Comparison of ENCODE assay signal across 14 mouse cellular contexts in genomic region chr14:68345527-68345926, GRCm38 (mm10).
"Had no signal": no experiment of that assay in that cellular context is flagged by ENCODE, and none has a peak within 500 bp of the region (broad histone marks: within the 10 kb centered on the region; RNA-seq: fewer than 3 reads in every experiment).

No protein-coding gene starts in this region.

- ATAC-seq: intestine, embryonic 15.5 days; midbrain, embryonic 13.5 days had no signal

- H3K27me3 ChIP-seq: intestine, embryonic 15.5 days; kidney, embryonic 15.5 days; limb, embryonic 15.5 days; midbrain, embryonic 13.5 days; stomach, embryonic 15.5 days had no signal

- H3K4me1 ChIP-seq: intestine, embryonic 15.5 days; kidney, embryonic 15.5 days; limb, embryonic 15.5 days; midbrain, embryonic 13.5 days; stomach, embryonic 15.5 days had no signal

- H3K4me2 ChIP-seq: intestine, embryonic 15.5 days; kidney, embryonic 15.5 days; limb, embryonic 15.5 days; midbrain, embryonic 13.5 days; stomach, embryonic 15.5 days had no signal

- H3K27ac ChIP-seq: intestine, embryonic 15.5 days; kidney, embryonic 15.5 days; limb, embryonic 15.5 days; liver, embryonic 14.5 days; midbrain, embryonic 13.5 days; stomach, embryonic 15.5 days had no signal

- H3K9me3 ChIP-seq: intestine, embryonic 15.5 days; kidney, embryonic 15.5 days; limb, embryonic 15.5 days; midbrain, embryonic 13.5 days; stomach, embryonic 15.5 days had no signal

- H3K4me3 ChIP-seq: intestine, embryonic 15.5 days; kidney, embryonic 15.5 days; limb, embryonic 15.5 days; midbrain, embryonic 13.5 days; stomach, embryonic 15.5 days had no signal

- DNase-seq: kidney, adult 18-20 months; kidney, postnatal 25 days; layer of hippocampus, adult 9-11 months; layer of hippocampus, postnatal 36 days; lung, adult 2 months; right cerebral cortex, postnatal 14 days; thymus, adult 2 months; thymus, postnatal 36 days had no signal

- H3K9ac ChIP-seq: intestine, embryonic 15.5 days; kidney, embryonic 15.5 days; limb, embryonic 15.5 days; liver, embryonic 14.5 days; midbrain, embryonic 13.5 days; stomach, embryonic 15.5 days had no signal

- H3K36me3 ChIP-seq: intestine, embryonic 15.5 days; kidney, embryonic 15.5 days; limb, embryonic 15.5 days; midbrain, embryonic 13.5 days; stomach, embryonic 15.5 days had no signal
